Mouse (Mus musculus) heart, postnatal 4 days (tissue): ENCODE results near the gene Csmd2. TPM values are rescaled to one million over a fixed set of nuclear protein-coding genes. Genes with fewer than 3 reads are reported as not detected.
"Not testable (repeated sequence)": the region's sequence is repeated elsewhere in the genome, so short reads cannot be mapped to it uniquely, and the experiment has no call there.

Experiments used
- DNase-seq: peaks from one replicate; pipeline ENCODE4 v3.0.0; 2021
- total RNA-seq, 2 experiments: library from RNA; stranded (reverse); gene quantifications; 2 replicates each; pipeline ENCODE4 v1.2.3; 2021

Gene Csmd2
- total RNA-seq, 2 experiments from 2014 or later = 0.14 to 0.16 TPM

GRCm38 (mm10) chr4:128506878-128507277 is 519.2 kb downstream of the Csmd2 start:
- DNase-seq = no peak

GRCm38 (mm10) chr4:128509885-128510284 is 522.2 kb downstream of the Csmd2 start:
- no peak for DNase-seq

- no peak for DNase-seq
Measured at GRCm38 (mm10) chr4:128514496-128514895, 526.8 kb downstream of the Csmd2 start.

- DNase-seq = no peak
Measured at GRCm38 (mm10) chr4:128521276-128521675, 533.6 kb downstream of the Csmd2 start.

- peak; percentile 27 for DNase-seq
Measured at GRCm38 (mm10) chr4:128543378-128543777, 555.7 kb downstream of the Csmd2 start.

- not testable (repeated sequence) for DNase-seq
Measured at GRCm38 (mm10) chr4:128543956-128544486, 556.4 kb downstream of the Csmd2 start.

- DNase-seq = no peak
Measured at GRCm38 (mm10) chr4:128550756-128551155, 563.1 kb downstream of the Csmd2 start.

GRCm38 (mm10) chr4:128554198-128554597 is 566.5 kb downstream of the Csmd2 start:
- no peak for DNase-seq

GRCm38 (mm10) chr4:128560327-128560726 is 572.7 kb downstream of the Csmd2 start:
- no peak for DNase-seq

GRCm38 (mm10) chr4:128575811-128576210 is 588.2 kb downstream of the Csmd2 start:
- no peak for DNase-seq

- no peak for DNase-seq
Measured at GRCm38 (mm10) chr4:128579182-128579581, 591.5 kb downstream of the Csmd2 start.

GRCm38 (mm10) chr4:128593286-128593685 is 605.6 kb downstream of the Csmd2 start:
- DNase-seq = no peak

- DNase-seq = no peak
Measured at GRCm38 (mm10) chr4:128594062-128594461, 606.4 kb downstream of the Csmd2 start.

- DNase-seq = no peak
Measured at GRCm38 (mm10) chr4:128597801-128598560, 610.3 kb downstream of the Csmd2 start.

- no peak for DNase-seq
Measured at GRCm38 (mm10) chr4:128606586-128606985, 618.9 kb downstream of the Csmd2 start.

GRCm38 (mm10) chr4:128607661-128608060 is 620.0 kb downstream of the Csmd2 start:
- no peak for DNase-seq

GRCm38 (mm10) chr4:128609276-128609924 is 621.7 kb downstream of the Csmd2 start:
- DNase-seq = no peak

- peak; percentile 94 for DNase-seq
Measured at GRCm38 (mm10) chr4:128609925-128610402, 622.3 kb downstream of the Csmd2 start, which contains the start of gene Zscan20. TSS of gene Zscan20 (minus strand) at chr4:128610098.

GRCm38 (mm10) chr4:128610706-128611105 is 623.0 kb downstream of the Csmd2 start:
- DNase-seq = no peak

GRCm38 (mm10) chr4:128611726-128612125 is 624.1 kb downstream of the Csmd2 start:
- not testable (repeated sequence) for DNase-seq

- DNase-seq = peak; percentile 46
Measured at GRCm38 (mm10) chr4:128613326-128613725, 625.7 kb downstream of the Csmd2 start.

GRCm38 (mm10) chr4:128615761-128616160 is 628.1 kb downstream of the Csmd2 start:
- no peak for DNase-seq
